Mouse (Mus musculus) T-helper 17 cell (primary cell): Measurements from ENCODE around the gene Dpf2.
"Not testable (repeated sequence)": the region's sequence is repeated elsewhere in the genome, so short reads cannot be mapped to it uniquely, and the experiment has no call there.

ENCODE experiments used
- in situ Hi-C, 2 experiments: fragments of 300-600 bp; cut with MboI, MseI; formaldehyde crosslinking; loops; 1 replicate in 1 of 2; 2 replicates in 1 of 2; pipeline ENCODE4 v1.15.1; 2025; ENCODE audit warnings: high pct_unique_total_duplicates in 2 of 2

Dpf2 gene

GRCm38 (mm10) chr19:5910221-5910620 is 2.6 kb downstream of the Dpf2 start:
- in situ Hi-C loops: no loop called here

GRCm38 (mm10) chr19:5907275-5907674 is 5.5 kb downstream of the Dpf2 start:
- in situ Hi-C loops: no loop called here

DNA sequence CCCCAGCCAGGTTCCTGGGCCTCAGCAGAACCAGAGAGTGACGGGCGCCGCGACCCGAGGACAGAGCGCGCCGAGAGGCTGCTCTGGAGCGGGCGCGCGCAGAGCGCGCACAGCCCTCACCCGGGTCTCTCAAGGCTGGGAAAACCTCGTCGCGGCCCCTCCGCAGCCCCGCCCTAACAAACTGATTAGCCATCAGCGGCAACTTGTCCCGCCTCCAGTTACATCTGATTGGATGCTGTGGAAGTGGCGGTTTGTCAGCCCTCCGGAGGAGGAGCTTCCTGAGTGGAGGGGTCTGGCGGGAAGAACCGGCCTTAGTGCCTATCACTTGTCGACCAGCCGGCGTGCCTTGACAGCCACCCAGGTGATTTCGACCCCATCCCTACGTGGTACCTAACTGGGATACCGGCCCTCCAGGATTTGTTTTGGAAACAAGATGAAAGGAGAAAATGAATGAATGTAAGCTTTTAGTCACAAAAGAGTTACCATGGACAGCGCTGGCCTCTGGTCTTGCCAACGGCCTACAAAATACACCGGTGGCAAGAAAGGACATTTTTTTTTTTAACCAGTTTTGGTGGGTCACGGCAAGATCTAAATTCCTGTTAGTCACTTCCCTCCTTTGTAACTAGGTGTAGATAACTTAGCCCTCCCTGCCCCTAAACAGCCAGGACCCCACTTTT is 18.7 kb downstream of the Dpf2 start, which contains the start of gene Tigd3:
Tigd3 (minus strand) TSS at position 148 of the 677 bp plus-strand sequence.
- in situ Hi-C loops: loop anchor here in 1 of 2 experiments (10.0 kb wide), 1 partner anchor 349 kb away; no protein-coding TSS in a partner anchor

- in situ Hi-C loops: loop anchor here in 1 of 2 experiments (10.0 kb wide), 1 partner anchor 349 kb away; no protein-coding TSS in a partner anchor
Observed at GRCm38 (mm10) chr19:5893282-5894001, 19.4 kb downstream of the Dpf2 start.

GRCm38 (mm10) chr19:5892735-5893134 is 20.1 kb downstream of the Dpf2 start:
- in situ Hi-C loops: loop anchor here in 1 of 2 experiments (10.0 kb wide), 1 partner anchor 348 kb away; no protein-coding TSS in a partner anchor

- in situ Hi-C loops: loop anchor here in 1 of 2 experiments (10.0 kb wide), 1 partner anchor 347 kb away; no protein-coding TSS in a partner anchor
Observed at GRCm38 (mm10) chr19:5892262-5892661, 20.5 kb downstream of the Dpf2 start.

- in situ Hi-C loops: loop anchor here in 1 of 2 experiments (10.0 kb wide), 1 partner anchor 347 kb away; no protein-coding TSS in a partner anchor
Observed at GRCm38 (mm10) chr19:5891521-5892258, 21.1 kb downstream of the Dpf2 start.

- in situ Hi-C loops: loop anchor here in 1 of 2 experiments (5.0 kb wide), 1 partner anchor 37 kb away; no protein-coding TSS in a partner anchor
Observed at GRCm38 (mm10) chr19:5889211-5889610, 23.6 kb downstream of the Dpf2 start.

GRCm38 (mm10) chr19:5887234-5887815 is 25.5 kb downstream of the Dpf2 start:
- in situ Hi-C loops: loop anchor here in 1 of 2 experiments (5.0 kb wide), 1 partner anchor 35 kb away; no protein-coding TSS in a partner anchor

- in situ Hi-C loops: loop anchor here in 1 of 2 experiments (5.0 kb wide), 1 partner anchor 34 kb away; no protein-coding TSS in a partner anchor
Observed at GRCm38 (mm10) chr19:5885838-5886237, 27.0 kb downstream of the Dpf2 start.

GRCm38 (mm10) chr19:5883935-5884334 is 28.9 kb downstream of the Dpf2 start:
- in situ Hi-C loops: no loop called here

GRCm38 (mm10) chr19:5882079-5882478 is 30.7 kb downstream of the Dpf2 start:
- in situ Hi-C loops: not testable (repeated sequence)

DNA sequence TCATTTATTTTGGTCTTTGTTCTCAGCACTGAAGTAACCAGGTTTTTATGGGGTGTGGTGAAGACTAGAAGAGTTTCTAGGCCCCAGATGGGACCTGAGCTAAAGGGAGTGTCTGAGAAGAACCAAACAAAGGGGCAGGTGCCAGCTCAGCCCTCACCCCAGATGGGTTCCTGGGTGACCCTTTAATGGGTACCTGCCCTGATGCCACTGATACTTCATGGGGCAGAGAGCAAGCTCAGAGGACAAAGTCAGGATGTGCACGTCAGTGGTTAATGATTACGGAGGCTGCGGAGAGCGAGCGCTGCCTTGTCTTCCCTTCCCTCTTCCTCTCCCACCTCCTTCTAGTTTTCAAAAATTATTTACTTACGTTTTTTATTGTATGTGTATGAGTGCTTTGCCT is 31.7 kb downstream of the Dpf2 start:
- in situ Hi-C loops: no loop called here

GRCm38 (mm10) chr19:5879735-5880134 is 33.1 kb downstream of the Dpf2 start:
- in situ Hi-C loops: loop anchor here (5.0 to 10.0 kb wide), 2 partner anchors 92 to 95 kb away; no protein-coding TSS in a partner anchor

DNA sequence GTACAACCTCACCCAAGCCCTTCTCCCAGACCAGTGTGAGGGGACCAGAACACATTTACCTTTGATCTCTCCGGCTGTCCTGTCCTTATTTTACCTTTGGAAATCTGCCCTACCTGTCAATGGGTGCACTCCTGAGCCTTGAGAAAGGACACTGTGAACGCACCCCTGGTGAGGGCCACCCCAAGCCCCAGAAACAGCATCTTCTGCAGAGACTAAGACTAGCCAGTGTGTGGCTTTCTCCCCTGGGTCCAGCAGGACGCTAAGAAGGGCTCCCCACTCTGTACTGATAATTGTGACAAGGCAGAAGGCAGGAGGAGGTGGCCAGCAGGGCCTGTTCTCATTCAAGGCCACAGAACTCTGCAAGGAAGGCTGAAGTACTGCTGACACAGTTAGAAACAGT is 33.9 kb downstream of the Dpf2 start:
- in situ Hi-C loops: loop anchor here (5.0 to 10.0 kb wide), 2 partner anchors 92 to 94 kb away; no protein-coding TSS in a partner anchor

GRCm38 (mm10) chr19:5878362-5878722 is 34.5 kb downstream of the Dpf2 start:
- in situ Hi-C loops: loop anchor here (5.0 to 10.0 kb wide), 2 partner anchors 91 to 94 kb away; no protein-coding TSS in a partner anchor

DNA sequence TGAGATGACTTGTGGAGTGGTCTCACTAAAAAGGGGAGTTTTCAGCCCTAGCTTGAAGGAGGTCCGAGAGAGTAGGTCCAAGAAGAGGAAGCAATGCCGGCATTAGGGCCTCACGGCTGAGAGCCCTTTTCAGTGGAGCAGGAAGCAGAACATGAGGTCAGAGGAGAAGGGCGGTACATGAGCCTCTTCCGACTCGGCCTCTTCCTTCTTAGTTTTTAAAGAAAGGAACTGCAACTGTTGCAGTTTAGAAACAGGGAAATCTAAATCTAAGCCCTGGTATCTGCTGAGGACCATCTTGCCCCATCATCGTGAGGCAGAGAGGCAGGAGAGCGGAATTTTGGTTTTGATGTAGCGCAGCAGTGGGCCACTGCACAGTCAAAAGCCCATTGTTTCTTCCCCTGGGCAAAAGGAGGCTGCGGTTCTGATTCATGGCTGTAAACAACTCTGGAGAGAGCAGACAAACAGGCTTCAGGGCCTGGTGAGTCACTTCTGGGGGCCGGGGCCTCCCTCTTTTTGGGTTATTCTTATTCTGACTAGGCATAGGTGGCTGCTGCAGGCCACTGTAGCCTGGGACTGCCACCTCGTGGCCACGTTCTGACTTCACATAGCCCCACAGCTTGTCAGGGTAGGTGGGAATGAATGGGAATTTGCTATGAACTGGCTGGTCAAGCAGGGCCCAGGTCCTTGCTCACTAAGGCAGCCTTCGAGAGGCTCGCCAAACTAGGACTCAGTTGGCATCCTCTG is 35.0 kb downstream of the Dpf2 start, which contains the start of gene Slc25a45:
Slc25a45 (plus strand) TSS at position 191 of the 744 bp plus-strand sequence.
- in situ Hi-C loops: loop anchor here (5.0 to 10.0 kb wide), 2 partner anchors 90 to 93 kb away; no protein-coding TSS in a partner anchor

GRCm38 (mm10) chr19:5874969-5875480 is 37.8 kb downstream of the Dpf2 start, which contains the start of gene Frmd8:
Frmd8 (minus strand) TSS chr19:5875274.
- in situ Hi-C loops: loop anchor here (5.0 to 25.0 kb wide), 3 partner anchors 88 to 1488 kb away; partner anchors contain the start of gene Kdm2a (in 1 of the 2)

- in situ Hi-C loops: loop anchor here (10.0 to 25.0 kb wide), 2 partner anchors 90 to 1487 kb away; partner anchors contain the start of gene Kdm2a (in 1 of the 2)
Observed at GRCm38 (mm10) chr19:5874391-5874968, 38.3 kb downstream of the Dpf2 start.
